Mouse (Mus musculus) thymus, adult 2 months (tissue): Measurements from ENCODE around the gene Fam161a.
"Not testable (repeated sequence)": the region's sequence is repeated elsewhere in the genome, so short reads cannot be mapped to it uniquely, and the experiment has no call there.

Experiments
- CTCF ChIP-seq: fragments of 200-500 bp; IDR thresholded peaks from 2 replicates; pipeline ENCODE4 v1.5.1; 2012; ENCODE audit warnings: mild to moderate bottlenecking, control low read depth, low read length, moderate library complexity, borderline replicate concordance; ENCODE audit not compliant: control insufficient read depth, poor library complexity, insufficient read depth; ENCODE audit errors: extremely low read depth
- POLR2A ChIP-seq: fragments of 200-500 bp; IDR thresholded peaks from 2 replicates; pipeline ENCODE4 v1.6.1; 2012; ENCODE audit warnings: mild to moderate bottlenecking, low read length, control low read depth, moderate library complexity; ENCODE audit not compliant: control insufficient read depth, poor library complexity, insufficient read depth; ENCODE audit errors: extremely low read depth

GRCm38 (mm10) chr11:23068986-23069385 lies 61.7 kb downstream of the Fam161a start:
- TF ChIP-seq CTCF, POLR2A: not testable (repeated sequence)
